Mouse (Mus musculus) layer of hippocampus, postnatal 36 days (tissue): ENCODE measurements around the gene Gramd1a. TPM values are rescaled to one million over a fixed set of nuclear protein-coding genes. Genes with fewer than 3 reads are reported as not detected.

Experiments used
- DNase-seq, 2 experiments: peaks; one replicate each; pipeline ENCODE4 v3.0.0; 2022
- total RNA-seq, 2 experiments: library from RNA; stranded (reverse); gene quantifications; 2 replicates each; pipeline ENCODE4 v1.2.3; 2021

Gene Gramd1a
- total RNA-seq, 2 experiments from 2014 or later, result 111 to 118 TPM

DNA sequence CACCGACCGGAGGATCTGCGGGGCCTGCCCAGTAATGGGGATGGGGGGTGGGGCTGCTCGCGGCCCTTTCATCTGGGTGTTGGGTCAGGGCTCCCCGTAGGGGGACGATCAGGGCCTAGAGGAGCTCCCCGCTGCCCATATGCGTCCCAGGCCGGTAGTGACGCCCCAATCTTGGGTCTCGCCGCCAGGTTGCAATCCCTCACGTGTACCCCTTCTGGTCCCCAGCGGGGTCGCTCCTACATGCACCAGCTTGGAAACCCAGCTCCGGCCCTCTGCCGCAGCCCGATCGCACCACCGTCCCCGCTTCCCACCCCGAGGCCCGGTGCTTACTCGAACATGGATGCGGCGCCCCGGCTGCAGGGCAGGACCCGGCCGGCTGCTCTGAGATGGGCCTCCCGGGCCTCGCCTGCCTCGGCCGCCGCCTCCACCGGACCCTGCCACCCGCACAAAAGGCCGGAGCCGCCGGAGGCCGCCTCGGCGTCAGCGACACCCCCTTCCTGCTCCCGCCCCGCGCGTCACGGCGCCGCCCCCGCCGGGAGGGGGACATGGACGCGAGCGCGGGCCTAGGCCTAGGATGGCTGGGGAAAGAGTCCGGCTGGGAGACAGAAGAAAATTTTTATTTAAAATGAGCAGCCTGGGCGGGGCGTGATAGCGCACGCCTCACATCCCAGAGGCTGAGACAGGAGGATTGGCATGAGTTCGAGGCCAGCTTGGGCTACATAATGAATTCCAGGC is 5.0 kb downstream of the Gramd1a start:
- DNase-seq, result peak; percentile 91

DNA sequence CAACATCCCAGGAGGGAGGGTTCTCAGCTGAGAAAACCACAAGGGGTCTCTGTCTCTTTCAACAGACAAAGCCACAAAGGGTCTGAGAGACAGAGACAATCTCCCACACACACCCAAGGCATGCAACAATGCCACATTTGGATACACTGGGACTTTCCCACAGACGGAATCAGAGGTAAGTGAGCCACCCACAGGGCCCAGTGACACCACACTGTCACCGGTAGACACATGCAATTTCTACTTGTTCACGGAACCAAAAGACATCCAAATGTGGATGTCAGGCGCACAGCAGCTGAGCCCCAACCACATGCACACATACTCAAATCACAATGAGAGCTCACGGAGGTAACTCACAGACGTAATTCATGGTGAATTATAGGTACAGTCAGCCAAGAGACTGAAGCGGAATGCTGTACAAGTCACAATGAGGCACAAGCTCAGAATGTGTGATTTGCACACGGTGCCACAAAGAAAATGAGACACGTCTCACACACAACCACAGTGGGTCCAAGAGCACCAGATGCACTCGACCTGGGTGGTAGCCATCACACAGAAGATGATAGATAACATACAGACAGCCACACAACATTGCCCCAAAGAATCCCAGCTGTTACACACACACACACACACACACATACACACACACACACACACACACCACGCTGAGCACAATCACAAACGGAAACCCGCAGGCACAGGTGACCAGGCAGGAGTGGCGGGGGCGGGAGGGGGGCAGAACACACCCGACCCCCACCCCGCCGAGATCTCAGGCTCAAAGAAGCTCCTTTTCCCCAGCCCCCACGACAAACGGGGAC is 5.7 kb downstream of the Gramd1a start:
- DNase-seq, result no peak

DNA sequence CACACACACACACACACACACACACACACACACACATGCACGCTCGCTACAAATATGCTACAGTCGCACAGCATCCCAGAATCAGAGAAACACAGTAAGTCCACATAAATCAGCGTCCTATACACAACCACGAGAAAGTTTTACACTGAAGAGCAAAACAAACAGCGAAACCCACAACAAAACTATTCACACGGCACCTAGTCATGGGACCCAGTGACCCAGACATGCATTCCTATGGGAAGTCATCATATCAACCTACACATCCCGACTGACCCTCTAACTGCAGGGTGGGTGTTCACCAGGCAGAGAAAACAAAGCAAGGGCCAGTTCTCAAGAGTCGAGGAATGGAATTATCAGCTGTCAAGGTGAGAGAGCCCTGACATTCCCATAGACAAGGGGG is 6.4 kb downstream of the Gramd1a start:
- DNase-seq, result no peak

GRCm38 (mm10) chr7:31148756-31149155 is 6.9 kb downstream of the Gramd1a start:
- peak in 1 of 2 experiments; percentile 47 for DNase-seq

DNA sequence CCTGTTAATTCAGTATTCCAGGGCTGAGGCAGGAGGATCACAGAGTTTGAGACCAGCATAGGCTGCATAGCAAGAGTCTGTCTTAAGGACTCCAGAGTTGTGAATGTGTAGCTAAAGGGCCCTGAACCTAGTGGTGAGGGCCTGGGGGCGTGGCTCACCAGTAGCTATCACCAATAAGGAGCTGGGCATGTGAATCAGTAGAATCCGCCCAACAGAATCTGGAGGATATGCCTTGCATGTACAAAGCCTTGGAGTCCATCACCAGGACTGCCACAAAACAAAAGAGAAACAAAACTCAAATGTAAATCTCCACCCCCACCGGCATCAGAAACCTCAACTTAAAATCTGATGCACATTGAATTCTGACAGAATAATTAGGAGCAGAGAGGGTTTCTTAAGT is 7.6 kb downstream of the Gramd1a start:
- no peak for DNase-seq

- DNase-seq, result no peak
Measured at GRCm38 (mm10) chr7:31145596-31146160, 10.0 kb downstream of the Gramd1a start.

DNA sequence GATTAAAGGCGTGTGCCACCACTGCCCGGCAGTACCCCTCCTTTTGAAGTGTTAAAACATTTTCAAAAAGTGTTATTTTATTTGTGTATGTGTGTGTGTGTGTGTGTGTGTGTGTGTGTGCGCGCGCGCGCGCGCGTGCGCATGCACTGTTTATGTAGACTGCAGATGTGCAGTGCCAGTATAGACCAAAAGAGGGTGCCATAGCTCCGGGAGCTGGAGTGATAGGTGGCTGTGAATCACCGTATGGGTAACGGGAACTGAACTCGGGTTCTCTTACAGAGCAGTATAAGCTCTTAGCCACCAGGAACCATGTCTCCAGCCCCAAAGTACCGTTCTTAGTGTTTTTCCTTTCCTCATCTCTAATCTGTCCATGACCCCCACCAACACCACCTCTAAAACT is 10.8 kb downstream of the Gramd1a start:
- DNase-seq, result no peak

GRCm38 (mm10) chr7:31140941-31141340 is 14.8 kb downstream of the Gramd1a start:
- DNase-seq, result no peak

DNA sequence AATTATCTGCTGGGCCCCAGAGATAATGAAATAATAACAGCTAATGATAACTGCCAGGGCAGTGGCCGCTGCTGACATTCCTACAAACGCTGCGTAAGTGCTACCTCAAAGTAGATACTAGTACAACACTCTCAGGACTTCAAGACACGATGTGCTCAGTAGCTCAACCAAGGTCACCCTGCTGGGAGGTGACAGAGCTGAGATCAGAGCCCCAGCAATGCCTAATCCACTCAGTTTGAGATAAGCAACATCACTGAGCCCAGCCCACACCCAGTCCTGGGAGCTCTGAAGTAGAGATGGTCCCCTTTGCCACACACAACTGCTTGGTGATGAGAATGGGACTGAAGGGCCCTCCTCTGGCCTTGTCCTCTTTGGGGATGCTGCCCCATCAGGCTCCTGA is 15.4 kb downstream of the Gramd1a start:
- DNase-seq, result no peak

DNA sequence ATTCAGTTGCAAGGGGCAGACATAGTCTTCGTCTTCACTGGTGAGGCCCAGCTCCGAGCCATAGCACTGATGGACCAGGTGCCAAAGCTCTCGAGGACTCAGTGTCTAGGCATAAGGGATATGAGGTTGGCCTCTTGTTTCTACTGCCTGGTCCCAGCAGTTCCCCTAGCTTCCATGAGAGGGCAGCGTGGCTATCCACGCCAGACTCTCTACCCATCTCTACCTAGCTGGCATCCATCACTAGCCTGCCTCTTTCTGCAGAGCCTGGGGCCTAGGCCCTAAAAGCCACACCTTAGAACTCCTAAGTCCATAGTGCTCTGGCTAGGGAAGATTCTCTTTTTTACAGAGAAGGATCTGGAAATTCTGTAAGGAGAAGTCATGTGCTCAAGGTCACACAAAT is 15.9 kb downstream of the Gramd1a start:
- peak in 1 of 2 experiments; percentile 58 for DNase-seq

- DNase-seq, result no peak
Measured at GRCm38 (mm10) chr7:31135717-31136116, 20.0 kb downstream of the Gramd1a start.

DNA sequence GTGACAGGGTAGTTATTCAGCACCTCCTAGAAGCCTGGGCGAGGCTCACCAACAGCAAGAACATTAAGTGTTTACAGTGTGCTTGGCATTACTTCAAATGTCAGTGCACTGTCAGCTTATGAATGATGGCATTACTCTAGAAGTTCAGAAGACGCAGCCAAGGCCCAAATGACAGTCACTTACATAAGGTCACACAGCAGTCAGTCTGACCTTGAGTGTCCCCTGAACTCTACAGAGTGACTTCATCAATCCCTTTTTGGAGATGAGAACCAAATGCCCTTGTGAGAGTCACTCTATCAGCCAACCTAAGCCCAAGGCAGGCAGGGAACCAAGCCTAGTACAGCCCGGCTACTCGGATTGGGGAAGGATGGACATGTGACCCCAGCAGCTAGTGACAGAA is 23.8 kb downstream of the Gramd1a start:
- no peak for DNase-seq

DNA sequence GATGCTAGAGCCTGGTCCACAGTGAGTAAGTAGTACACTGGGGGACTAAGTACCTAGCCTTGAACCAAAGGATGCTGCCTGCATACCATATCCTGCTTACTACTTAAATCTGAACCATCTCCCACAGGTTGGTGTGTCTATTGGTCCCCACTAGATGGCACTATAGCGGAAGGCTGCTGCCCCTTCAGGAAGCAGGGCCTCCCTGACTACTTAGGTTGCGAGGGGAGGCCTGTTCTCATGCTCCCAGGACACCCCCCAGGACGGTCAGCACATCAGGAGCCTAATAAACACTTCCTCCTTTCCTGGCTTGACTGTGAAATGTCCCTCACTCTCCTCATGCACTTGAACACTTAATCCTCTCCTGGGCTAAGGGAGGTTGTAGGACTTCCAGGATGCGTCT is 24.9 kb downstream of the Gramd1a start:
- peak in 1 of 2 experiments; percentile 45 for DNase-seq

DNA sequence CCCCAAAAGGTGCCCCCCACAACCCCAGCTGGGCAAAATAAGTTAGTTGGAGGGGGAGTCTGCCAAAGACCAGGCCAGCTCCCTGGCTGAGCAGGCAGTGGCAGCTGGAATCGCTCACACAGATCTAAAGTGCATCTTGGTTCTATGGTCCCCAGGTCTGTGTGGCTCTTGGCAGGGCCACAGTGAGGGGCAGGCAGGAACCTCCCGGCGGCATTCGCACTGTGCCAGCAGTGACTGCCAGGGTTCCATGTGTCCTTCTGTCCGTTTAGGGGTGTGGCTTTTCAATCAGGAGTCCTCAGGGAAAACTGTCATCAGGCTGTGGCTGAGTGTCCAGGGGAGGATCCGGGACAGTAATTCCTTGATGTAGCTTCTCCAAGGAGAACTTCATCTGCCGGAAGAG is 25.5 kb downstream of the Gramd1a start:
- no peak for DNase-seq

DNA sequence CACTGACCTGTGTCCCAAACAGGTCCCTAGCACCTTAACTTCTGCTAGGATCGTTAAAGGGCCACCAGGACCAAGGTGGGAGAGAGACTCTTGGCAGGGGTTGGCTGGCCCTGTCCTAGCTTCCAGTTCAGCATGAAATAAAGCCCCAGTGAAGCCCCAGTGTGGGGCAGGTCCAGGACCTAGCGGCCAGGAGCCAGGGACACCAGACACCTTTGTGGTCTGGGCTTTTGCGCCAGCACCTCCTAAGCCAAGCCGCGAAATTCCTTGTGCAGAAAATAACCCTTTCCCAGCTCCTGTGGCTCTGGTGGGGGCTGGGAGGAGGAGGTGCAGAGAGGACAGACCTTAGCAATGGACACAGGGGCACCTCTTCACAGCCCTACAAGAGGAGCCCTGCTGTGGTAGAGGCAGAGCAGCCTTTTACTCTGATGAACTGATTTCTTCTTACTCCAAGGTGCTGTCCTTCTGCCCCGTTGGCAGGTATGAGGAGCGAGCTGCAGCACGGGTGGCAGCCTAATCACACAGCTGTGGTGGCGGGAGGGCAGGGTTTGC is 27.5 kb downstream of the Gramd1a start:
- no peak for DNase-seq

DNA sequence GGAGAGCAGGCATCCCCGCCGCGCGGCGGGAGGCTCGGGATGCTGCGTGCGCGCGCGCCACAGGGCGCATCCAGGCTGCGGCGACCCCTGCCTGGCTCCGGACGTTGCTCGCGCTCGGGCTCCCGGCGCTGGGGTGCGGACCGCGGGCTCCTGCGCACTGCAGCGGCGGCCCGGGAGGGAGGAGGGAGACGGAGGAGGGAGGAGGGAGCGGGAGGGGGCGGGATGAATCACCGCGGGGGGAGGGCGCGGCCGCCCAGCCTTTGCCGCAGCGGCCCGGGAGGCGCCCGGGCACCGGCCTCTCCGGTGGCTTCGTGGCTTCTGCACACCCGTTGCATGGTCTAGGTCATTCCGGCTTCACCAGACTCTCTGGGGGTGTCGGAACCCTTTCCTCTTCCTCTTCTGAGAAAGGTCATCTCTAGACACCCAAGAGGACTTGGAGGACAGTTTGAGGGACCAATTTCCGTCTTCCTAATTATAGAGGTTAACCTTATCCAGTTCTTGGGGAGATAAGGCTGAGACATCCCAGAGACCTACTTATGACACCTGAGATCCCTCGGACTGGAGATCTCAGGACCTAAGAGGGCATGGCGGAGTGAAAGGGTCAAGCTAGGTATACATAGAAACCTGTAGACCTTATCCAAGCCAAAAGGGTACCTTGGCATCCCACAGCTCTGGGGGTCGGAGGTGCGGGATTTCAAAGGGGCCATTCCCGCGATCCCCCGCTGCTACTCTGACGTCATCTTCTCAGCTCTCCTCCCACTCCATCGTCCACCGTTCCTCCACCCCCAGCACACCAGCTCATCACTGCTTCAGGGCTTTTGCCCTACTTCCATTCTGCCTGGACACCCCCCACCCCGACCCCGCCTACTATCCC is 28.6 kb downstream of the Gramd1a start, which contains the start of gene Scn1b:
Scn1b (minus strand) TSS at position 153 of the 874 bp plus-strand sequence.
- DNase-seq, result peak; percentile 61 to 63

GRCm38 (mm10) chr7:31126211-31126751 is 29.4 kb downstream of the Gramd1a start:
- DNase-seq, result peak; percentile 58 to 62

- DNase-seq, result no peak
Measured at GRCm38 (mm10) chr7:31125116-31125515, 30.6 kb downstream of the Gramd1a start.

DNA sequence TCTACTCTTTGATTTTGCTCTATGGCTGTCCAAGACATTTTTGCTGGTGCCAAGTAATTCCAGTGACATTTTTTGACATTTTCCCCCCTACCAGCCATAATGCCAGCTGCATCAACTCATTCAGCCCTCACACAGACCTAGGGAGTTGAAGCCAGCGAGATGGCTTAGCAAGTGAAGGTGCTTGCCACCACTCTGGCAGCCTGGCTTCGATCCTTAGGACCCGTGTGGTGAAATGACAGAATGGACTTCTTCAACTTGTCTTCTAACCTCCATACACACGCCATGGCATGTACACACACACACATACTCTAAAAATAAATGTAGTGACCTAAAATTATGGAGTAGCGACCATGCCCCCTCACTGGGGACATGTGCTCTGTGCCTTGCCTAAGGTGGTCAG is 31.3 kb downstream of the Gramd1a start:
- no peak for DNase-seq

DNA sequence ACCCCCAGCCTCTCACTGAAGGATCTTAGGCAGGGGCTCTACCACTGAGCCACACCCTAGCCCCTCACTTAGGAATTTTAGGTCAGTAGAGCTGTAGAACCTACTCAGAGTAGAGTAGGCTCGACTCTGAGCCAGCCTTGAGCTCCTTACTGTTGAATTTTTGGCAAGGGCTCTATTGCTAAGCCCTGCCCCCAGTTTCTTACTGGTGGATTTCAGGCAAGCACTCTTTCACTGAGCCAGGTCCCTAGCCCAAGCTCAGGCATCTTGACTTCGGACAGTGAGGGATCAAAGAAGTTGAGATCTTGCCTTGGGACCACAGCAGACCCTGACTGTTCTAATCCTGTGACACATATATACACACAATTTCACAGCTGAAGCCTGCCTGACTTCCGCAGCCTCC is 32.0 kb downstream of the Gramd1a start:
- no peak for DNase-seq
